12 mouse cellular contexts compared by ENCODE assay signal in genomic region chr12:21171776-21172490, GRCm38 (mm10).
DNase-seq lines count a peak whose midpoint lies in the region; ATAC-seq lines count a peak whose summit lies in the region.
"Had no signal": no experiment of that assay in that cellular context is flagged by ENCODE, and none has a peak within 500 bp of the region (broad histone marks: within the 10 kb centered on the region; RNA-seq: fewer than 3 reads in every experiment).

No protein-coding gene starts in this region.

- no peak overlapping the region for H3K4me2 ChIP-seq in heart, embryonic 12.5 days
- no peak overlapping the region for H3K4me2 ChIP-seq in hindbrain, embryonic 12.5 days (replicated peaks)
- H3K4me2 ChIP-seq: hindbrain, embryonic 14.5 days; liver, embryonic 15.5 days had no signal

- H3K27ac ChIP-seq in heart, embryonic 12.5 days (ENCODE audit: poor library complexity, severe bottlenecking), result no peak overlapping the region
- H3K27ac ChIP-seq in hindbrain, embryonic 12.5 days, result no peak overlapping the region
- H3K27ac ChIP-seq: hindbrain, embryonic 14.5 days; liver, embryonic 15.5 days had no signal

- H3K9ac ChIP-seq in heart, embryonic 12.5 days, result no peak overlapping the region
- H3K9ac ChIP-seq in hindbrain, embryonic 12.5 days, result no peak overlapping the region
- H3K9ac ChIP-seq: hindbrain, embryonic 14.5 days; liver, embryonic 15.5 days had no signal

- WGBS in heart, embryonic 12.5 days, result 79% methylated on average over 11 of the region's 11 CpGs
- 89% methylated on average over 11 of the region's 11 CpGs for WGBS in hindbrain, embryonic 12.5 days

- H3K27me3 ChIP-seq in heart, embryonic 12.5 days (replicated peaks), result no peaks in the 10 kb centered on the region
- no peaks in the 10 kb centered on the region for H3K27me3 ChIP-seq in hindbrain, embryonic 12.5 days
- H3K27me3 ChIP-seq: liver, embryonic 15.5 days had no signal

- DNase-seq in heart, adult 11 months, result peak; percentile 96
- DNase-seq in urinary bladder, postnatal 14 days (ENCODE audit: low spot score), result peak; percentile 31
- no peak for DNase-seq in urinary bladder, postnatal 10 days (ENCODE audit: low spot score)
- DNase-seq in skeletal muscle tissue, adult 2 months (ENCODE audit: low read depth, low spot score), result peak; percentile 55
- no peak for DNase-seq in kidney, postnatal 10 days
- DNase-seq in left cerebral cortex, postnatal 14 days (ENCODE audit: low spot score in 2 of 2), result no peak
- DNase-seq: cerebellum, adult 9-10 months; kidney, adult 18-20 months had no signal

- ATAC-seq in heart, embryonic 12.5 days (ENCODE audit: insufficient number of reproducible peaks, low FRiP score), result no peak
- no peak for ATAC-seq in hindbrain, embryonic 12.5 days (ENCODE audit: low FRiP score)

- H3K36me3 ChIP-seq in heart, embryonic 12.5 days, result peaks cover 16% of the 10 kb centered on the region
- peaks cover 20% of the 10 kb centered on the region for H3K36me3 ChIP-seq in hindbrain, embryonic 12.5 days
- H3K36me3 ChIP-seq: liver, embryonic 15.5 days had no signal

- peaks cover 49% of the 10 kb centered on the region for H3K4me1 ChIP-seq in heart, embryonic 12.5 days (replicated peaks)
- peaks cover 4% of the 10 kb centered on the region; the same call in 1 of the 2 replicates for H3K4me1 ChIP-seq in hindbrain, embryonic 12.5 days

- no peak overlapping the region for H3K4me3 ChIP-seq in heart, embryonic 12.5 days
- no peak overlapping the region for H3K4me3 ChIP-seq in hindbrain, embryonic 12.5 days
- H3K4me3 ChIP-seq: liver, embryonic 15.5 days had no signal

- intact Hi-C loops in left cerebral cortex, postnatal 14 days (cut with DNase I), result no loop called here

- H3K9me3 ChIP-seq in heart, embryonic 12.5 days (replicated peaks), result no peaks in the 10 kb centered on the region
- no peaks in the 10 kb centered on the region for H3K9me3 ChIP-seq in hindbrain, embryonic 12.5 days (replicated peaks)
- H3K9me3 ChIP-seq: liver, embryonic 15.5 days had no signal

Comparison
In these comparisons a context has a peak if more than half of its experiments do, and no peak if none do; other contexts are left out.
1. DNase-seq: peak in heart, adult 11 months (single experiment), urinary bladder, postnatal 14 days (single experiment) and skeletal muscle tissue, adult 2 months (single experiment); none in urinary bladder, postnatal 10 days (single experiment), kidney, postnatal 10 days (single experiment) and left cerebral cortex, postnatal 14 days (0 of 2).